Mouse (Mus musculus) adrenal gland, adult 18-20 months (tissue): ENCODE measurements around the gene Stpg2. TPM values are rescaled to one million over a fixed set of nuclear protein-coding genes. Genes with fewer than 3 reads are reported as not detected.
A peak's percentile ranks its signal among the peaks of the same experiment; 100 is the strongest.
"Not testable (repeated sequence)": the region's sequence is repeated elsewhere in the genome, so short reads cannot be mapped to it uniquely, and the experiment has no call there.

Source experiments
- DNase-seq, 2 experiments: peaks; one replicate each; pipeline ENCODE4 v3.0.0; 2021 to 2022; ENCODE audit warnings: low spot score in 2 of 2
- long read RNA-seq, 2 experiments: library from polyadenylated mRNA; stranded (forward); transcript quantifications; one replicate each; pipeline ENCODE4 v2.0.0; 2021
- total RNA-seq, 2 experiments: library from RNA; stranded (reverse); gene quantifications; 1 replicate in 1 of 2; 2 replicates in 1 of 2; pipeline ENCODE4 v1.2.3; 2021

Gene Stpg2
- total RNA-seq = not detected
- long read RNA-seq, experiment 1 = 0 reads
- long read RNA-seq, experiment 2 = 0 reads

DNA sequence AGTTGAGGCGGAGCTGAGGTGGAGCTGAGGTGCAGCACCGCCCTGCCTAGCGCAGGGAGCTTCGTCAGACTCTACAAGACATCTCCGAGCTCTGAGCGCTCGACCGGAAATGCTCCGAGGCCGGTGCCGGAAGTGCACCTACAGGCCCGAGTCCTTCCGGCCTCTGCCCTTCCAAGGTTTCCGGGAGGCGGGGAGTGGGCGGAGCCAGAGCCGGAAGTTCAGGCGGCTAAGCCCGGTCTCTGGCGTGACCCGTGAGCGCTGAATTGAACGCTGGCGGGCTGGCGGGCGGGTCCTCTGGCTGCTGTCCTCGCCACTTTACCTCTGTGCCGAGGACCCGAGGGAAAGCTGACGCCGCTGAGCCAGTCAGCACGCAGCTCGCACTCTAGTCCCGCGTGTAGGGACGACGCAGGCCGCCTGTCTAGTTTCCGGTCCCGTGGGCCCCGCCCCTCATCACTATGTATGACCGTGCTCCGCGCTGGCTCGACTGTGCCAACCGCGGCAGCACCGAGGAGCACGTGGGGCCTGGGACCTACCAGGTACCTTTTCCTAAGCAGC, at the start of gene Stpg2:
Gene Stpg2, plus strand, starts transcription at position 251 of the 555 bp plus-strand sequence.
- DNase-seq = peak; percentile 85 to 86

GRCm38 (mm10) chr3:139162146-139162545, 43.3 kb upstream of the Stpg2 start:
- no peak for DNase-seq

DNA sequence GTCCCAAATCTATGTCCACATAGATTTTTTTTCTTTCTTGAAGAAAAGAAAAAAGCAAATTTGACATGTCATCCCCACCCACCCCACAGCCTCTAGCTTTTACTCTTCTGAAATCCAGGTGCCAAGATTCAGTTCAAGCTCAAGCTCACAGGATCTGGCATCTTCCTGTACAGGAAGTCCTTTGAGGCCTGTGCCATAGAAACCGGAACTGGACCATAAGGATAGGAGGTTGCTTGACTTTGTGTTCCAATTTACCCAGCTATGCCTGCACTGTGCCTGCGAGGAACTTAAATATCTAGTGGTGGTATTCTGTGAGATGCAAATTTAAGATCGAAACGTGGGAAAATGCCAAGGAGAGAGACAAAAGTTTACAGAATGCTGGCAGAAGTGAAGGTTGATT, 42.8 kb upstream of the Stpg2 start:
- no peak for DNase-seq

- DNase-seq = no peak
These were observed 36.8 kb upstream of the Stpg2 start for GRCm38 (mm10) chr3:139168510-139169269.

GRCm38 (mm10) chr3:139169740-139170139, 35.8 kb upstream of the Stpg2 start:
- no peak for DNase-seq

DNA sequence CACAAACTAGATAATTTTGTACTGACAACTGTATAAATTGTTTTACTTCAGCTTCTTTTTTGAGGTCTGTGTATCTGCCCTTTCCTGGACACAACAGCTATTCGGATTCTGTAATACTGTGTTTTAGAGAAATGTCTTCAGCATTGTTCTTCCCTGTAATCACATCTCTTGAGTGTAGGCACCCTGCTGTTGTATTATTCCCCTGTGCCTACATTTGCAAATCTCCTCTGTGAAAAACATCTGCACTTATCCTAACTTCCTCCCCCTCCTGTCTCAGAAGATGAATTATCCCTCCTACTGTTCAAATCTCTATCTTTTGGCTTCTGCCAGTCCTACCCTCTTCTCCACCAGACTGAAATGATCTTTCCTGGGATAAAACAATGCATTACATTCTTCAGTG, 28.6 kb upstream of the Stpg2 start:
- no peak for DNase-seq

GRCm38 (mm10) chr3:139191541-139191940, 14.0 kb upstream of the Stpg2 start:
- no peak for DNase-seq

DNA sequence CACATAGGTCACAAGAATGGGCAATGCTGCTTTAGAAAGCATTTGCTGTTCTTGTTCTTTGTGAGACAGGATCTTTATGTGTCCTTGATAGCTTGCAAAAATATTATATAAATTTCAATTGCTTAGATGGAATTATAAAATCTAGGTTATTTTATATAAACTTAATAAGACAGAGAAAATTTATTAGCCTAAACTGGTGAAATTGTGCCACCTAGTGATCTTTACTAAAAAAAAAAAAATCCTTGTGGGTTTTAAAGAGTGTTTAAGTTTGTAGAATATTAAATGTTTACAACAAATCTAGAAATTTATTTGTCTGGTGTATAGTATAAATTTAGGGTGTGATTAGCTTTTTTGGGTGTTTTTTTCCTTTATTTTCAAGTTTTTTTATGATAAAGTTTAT, 11.6 kb upstream of the Stpg2 start:
- no peak for DNase-seq

GRCm38 (mm10) chr3:139198412-139198811, 7.1 kb upstream of the Stpg2 start:
- DNase-seq = no peak

DNA sequence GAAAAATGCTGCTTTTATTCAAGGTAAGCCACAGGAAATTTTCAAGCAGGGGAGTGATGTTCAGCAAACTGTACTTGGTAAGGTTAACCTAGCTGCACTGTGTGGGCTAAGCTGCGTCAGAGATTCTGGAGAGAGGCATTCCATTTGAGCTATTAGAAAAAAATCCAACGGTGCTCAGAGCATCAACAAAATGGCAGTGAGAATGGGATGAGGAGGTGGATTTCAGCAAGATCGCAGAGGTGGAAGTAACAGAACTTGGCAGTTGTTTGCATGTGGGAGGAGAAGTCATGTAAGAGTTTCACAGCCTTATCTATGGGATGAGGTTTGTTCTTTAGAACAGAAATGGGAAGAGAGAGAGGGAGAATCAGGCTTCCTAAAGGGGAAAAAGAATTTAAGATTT, 5.2 kb upstream of the Stpg2 start:
- no peak for DNase-seq

GRCm38 (mm10) chr3:139216945-139217344, 11.5 kb downstream of the Stpg2 start:
- DNase-seq = no peak

DNA sequence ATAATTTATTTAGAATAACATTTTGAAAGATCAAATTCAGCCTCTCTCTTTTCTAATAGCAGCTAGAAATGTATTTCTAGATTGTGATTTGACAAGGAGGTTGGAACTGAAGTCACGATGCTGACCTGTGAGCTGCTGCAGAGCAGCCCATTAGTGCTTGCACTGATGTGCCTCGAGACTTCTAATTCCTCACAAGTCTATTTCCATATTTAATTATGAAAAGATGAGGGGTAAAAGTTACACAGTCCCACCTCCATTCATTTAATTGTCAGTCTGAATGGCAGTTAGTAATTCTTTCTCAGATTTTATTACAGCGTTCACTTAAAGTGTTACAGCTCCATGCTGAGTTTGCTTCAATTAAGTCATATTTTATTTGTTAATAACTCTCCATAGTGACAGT, 19.6 kb downstream of the Stpg2 start:
- no peak for DNase-seq

GRCm38 (mm10) chr3:139226811-139227210, 21.3 kb downstream of the Stpg2 start:
- peak in 1 of 2 experiments; percentile 3 for DNase-seq

DNA sequence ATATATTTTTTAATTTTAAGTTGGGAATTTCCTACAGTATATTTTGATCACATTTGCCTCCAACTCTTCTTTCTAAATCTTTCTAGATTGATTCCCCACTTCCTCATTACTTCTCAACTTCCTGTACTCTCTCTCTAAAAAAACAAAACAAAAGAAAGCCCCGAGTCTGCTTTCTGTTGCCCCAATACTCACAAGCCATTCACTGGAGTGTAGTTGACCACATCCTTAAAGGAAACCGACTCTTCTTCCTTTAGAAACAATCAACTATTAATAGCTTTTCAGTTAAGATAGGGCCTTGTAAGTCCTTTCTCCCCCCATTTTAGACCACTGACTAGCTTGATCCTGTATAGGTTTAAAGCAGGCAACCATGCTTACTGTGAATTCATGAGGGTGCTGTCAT, 39.7 kb downstream of the Stpg2 start:
- no peak for DNase-seq

DNA sequence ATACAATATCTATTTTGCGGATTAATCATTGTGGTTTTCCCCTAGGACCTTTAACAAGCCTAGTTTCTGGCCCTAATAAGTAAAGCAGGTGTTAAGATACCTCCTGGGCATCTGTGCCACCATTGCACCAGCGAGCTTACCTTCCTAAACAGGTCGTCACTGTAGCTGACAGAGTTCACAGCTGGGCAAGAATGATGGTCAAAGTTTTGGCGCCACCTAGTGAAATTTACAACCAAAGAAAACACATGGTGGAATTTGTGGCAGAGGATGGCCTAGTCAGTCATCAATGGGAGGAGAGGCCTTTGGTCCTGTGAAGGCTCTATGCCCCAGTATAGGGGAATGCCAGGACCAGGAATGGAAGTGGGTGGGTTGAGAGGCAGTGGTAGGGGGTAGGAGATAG, 41.0 kb downstream of the Stpg2 start:
- DNase-seq = no peak

DNA sequence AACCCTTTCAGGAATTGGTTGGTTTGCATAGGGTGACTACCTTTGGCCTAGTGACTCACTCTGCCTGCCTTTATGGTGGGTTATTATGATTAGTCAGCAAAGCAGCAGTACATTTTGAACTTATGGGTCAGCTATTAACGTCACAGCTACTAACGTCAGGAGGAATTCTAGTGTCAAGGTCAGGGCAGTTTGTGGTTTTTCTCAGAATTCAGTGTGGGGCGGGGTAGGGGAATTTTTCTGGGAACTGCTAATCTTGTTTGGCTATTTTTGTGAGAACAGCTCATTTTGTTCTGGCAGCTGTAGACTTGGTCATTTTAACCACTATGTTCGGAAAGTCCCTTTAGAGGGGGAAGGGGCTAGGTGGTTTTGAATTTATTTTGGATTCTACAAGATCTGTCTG, 56.9 kb downstream of the Stpg2 start:
- DNase-seq = not testable (repeated sequence)

DNA sequence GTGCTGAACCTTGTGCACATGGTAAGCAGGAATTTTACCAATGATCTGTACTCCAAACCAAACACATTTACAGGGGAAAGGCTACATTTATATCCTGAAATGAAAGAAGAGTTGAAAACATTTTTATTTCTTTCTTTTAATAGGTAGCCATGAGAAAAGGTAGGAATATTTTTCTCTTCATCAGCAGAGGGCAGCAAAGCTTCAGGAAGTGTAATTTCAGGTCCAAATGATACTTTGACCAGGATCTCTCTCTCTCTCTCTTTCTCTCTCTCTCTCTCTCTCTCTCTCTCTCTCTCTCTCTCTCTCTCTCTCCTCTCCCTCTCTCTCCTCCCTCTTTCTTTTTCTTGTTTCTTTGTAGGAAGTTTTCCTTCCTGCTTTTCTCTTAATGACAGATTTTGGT, 92.4 kb downstream of the Stpg2 start:
- DNase-seq = no peak

- DNase-seq = no peak
These were observed 102.8 kb downstream of the Stpg2 start for GRCm38 (mm10) chr3:139308078-139308809.

GRCm38 (mm10) chr3:139311721-139312120, 106.2 kb downstream of the Stpg2 start:
- no peak for DNase-seq

DNA sequence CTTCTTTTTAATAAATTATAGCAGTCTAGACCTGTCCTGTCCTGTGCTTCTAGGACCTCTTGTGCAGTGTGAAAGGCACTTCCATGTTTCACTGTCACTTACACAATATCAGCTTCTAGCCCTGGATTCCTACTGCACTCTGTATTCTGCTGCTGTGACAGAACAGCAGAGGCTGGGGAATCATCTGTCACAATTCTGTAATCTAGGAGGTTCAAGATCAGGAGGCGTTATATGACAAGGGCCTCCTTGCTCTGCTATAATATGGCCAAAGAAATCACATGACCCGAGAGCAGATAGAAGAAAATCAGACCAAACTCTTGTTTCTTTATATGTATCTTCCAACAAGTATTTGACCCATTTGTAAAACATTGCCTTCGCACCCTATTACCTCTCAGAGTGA, 175.0 kb downstream of the Stpg2 start:
- no peak for DNase-seq

DNA sequence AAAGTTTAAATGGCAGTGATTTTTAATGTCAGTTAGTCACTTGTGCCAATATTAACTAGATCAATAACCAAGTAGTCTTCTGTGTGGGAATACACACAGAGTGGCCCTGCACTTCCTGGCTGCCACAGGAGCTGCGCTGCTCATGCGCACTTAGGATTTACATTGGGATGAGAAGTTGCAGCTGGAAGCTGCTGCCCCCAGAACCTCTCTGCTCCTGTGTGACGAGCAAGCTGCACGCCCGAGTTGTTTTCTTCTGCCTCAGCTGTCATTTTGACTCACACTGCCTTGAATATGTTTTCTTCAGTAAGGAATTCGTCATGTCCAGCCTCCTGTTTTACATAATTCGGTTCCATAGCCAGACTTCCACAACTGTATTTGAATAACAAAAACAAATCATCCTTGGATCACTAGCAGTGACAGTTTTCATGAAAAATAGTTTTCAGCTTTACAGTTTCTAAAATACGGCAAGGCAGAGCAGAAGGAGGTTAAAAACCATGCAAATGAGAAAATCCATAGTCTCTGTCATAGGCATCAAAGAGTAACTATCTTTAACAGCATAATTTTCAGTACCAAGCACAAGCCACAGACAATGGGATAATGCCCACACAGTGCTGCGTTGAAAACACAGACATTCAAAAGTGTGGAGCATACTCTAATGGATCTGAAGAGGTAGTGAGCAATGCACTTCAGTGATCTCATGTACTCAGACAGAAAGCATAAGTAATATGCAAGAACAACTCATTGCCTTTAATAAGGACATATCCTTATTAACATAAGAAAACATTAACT, 191.8 kb downstream of the Stpg2 start:
- no peak for DNase-seq
